Mouse (Mus musculus) hindbrain, embryonic 13.5 days (tissue): ENCODE results near the gene Tmem106c. TPM values are rescaled to one million over a fixed set of nuclear protein-coding genes. Genes with fewer than 3 reads are reported as not detected.

Experiments used
- ATAC-seq: fragments of 200-750 bp; cut with Nextera tagmentation; 2 replicates; pipeline ENCODE4 v1.8.0; 2017; ENCODE audit warnings: moderate TSS enrichment; ENCODE audit not compliant: low FRiP score
- H3K27ac ChIP-seq: fragments of 300-500 bp; sonication (generic); 2 replicates; pipeline ENCODE4 v1.5.1; 2015; ENCODE audit warnings: inconsistent platforms, mild to moderate bottlenecking, moderate library complexity
- H3K27me3 ChIP-seq: fragments of 300-500 bp; sonication (generic); 2 replicates; pipeline ENCODE4 v1.6.1; 2015; ENCODE audit warnings: mild to moderate bottlenecking, inconsistent platforms
- H3K36me3 ChIP-seq: fragments of 300-500 bp; sonication (generic); 2 replicates; pipeline ENCODE4 v1.6.1; 2015; ENCODE audit warnings: mild to moderate bottlenecking, inconsistent platforms
- H3K4me1 ChIP-seq: fragments of 300-500 bp; sonication (generic); replicated peaks from 2 replicates; pipeline ENCODE4 v1.6.1; 2015; ENCODE audit warnings: inconsistent platforms
- H3K4me2 ChIP-seq: fragments of 300-500 bp; sonication (generic); 2 replicates; pipeline ENCODE4 v1.6.1; 2015; ENCODE audit warnings: inconsistent platforms, mild to moderate bottlenecking, moderate library complexity
- H3K4me3 ChIP-seq: fragments of 300-500 bp; sonication (generic); 2 replicates; pipeline ENCODE4 v1.5.1; 2015; ENCODE audit warnings: mild to moderate bottlenecking, inconsistent platforms
- H3K9ac ChIP-seq: fragments of 300-500 bp; sonication (generic); 2 replicates; pipeline ENCODE4 v1.6.1; 2015; ENCODE audit warnings: mild to moderate bottlenecking, inconsistent platforms
- H3K9me3 ChIP-seq: fragments of 300-500 bp; sonication (generic); 2 replicates; pipeline ENCODE4 v1.6.1; 2016; ENCODE audit warnings: inconsistent platforms
- WGBS: fragments of 180-500 bp; shearing (Covaris S2); methylation state at CpG from one replicate; pipeline ENCODE4 v1.1.7; 2015; 5-methylcytosine and 5-hydroxymethylcytosine counted together
- polyA plus RNA-seq: library from polyadenylated mRNA; unstranded; fragments of >200 nt; fragmentation: Nextera tagmentation; extraction: Ambion mirVana; gene quantifications from 2 replicates; pipeline ENCODE4 v1.2.1, GENCODE M21; 2015

Gene Tmem106c
- polyA plus RNA-seq, 1 experiment from 2014 or later, result 58.3 TPM

GRCm38 (mm10) chr15:97991285-97991895 is 27.4 kb downstream of the Tmem106c start:
- Histone ChIP-seq H3K4me1 (peaks cover 62% of the 10 kb centered on the region), H3K27ac (peak overlapping the region; percentile 78), H3K4me2 (no peak overlapping the region), H3K36me3 (peaks cover 14% of the 10 kb centered on the region), H3K9ac (peak overlapping the region; percentile 63; the same call in 1 of the 2 replicates), H3K4me3 (no peak overlapping the region), H3K9me3 (no peaks in the 10 kb centered on the region), H3K27me3 (no peaks in the 10 kb centered on the region)
- no peak for ATAC-seq
- 7% methylated on average over 12 of the region's 12 CpGs for WGBS

- H3K4me3 ChIP-seq, result peak overlapping the region; percentile 33
- WGBS, result 27% methylated on average over 13 of the region's 13 CpGs
- H3K36me3 ChIP-seq, result peaks cover 9% of the 10 kb centered on the region
- H3K9ac ChIP-seq, result peak overlapping the region; percentile 63; the same call in 1 of the 2 replicates
- H3K4me2 ChIP-seq, result peak overlapping the region; percentile 57
- peak overlapping the region; percentile 91 for H3K27ac ChIP-seq
- ATAC-seq, result peak; percentile 6
- no peaks in the 10 kb centered on the region for H3K9me3 ChIP-seq
- H3K27me3 ChIP-seq, result no peaks in the 10 kb centered on the region
- peaks cover 67% of the 10 kb centered on the region for H3K4me1 ChIP-seq
Measured at GRCm38 (mm10) chr15:97992027-97992711, 28.2 kb downstream of the Tmem106c start.

GRCm38 (mm10) chr15:97992712-97993286 is 28.8 kb downstream of the Tmem106c start:
- Histone ChIP-seq H3K9ac (peak overlapping the region; percentile 63), H3K4me2 (peak overlapping the region; percentile 57), H3K27ac (peak overlapping the region; percentile 91), H3K4me3 (peak overlapping the region; percentile 33), H3K4me1 (peaks cover 70% of the 10 kb centered on the region), H3K36me3 (peaks cover 3% of the 10 kb centered on the region; the same call in 1 of the 2 replicates), H3K9me3 (no peaks in the 10 kb centered on the region), H3K27me3 (no peaks in the 10 kb centered on the region)
- peak; percentile 93 for ATAC-seq
- 3% methylated on average over 18 of the region's 18 CpGs for WGBS

GRCm38 (mm10) chr15:97996716-97997256 is 32.8 kb downstream of the Tmem106c start:
- 63% methylated on average over 13 of the region's 13 CpGs for WGBS
- no peak for ATAC-seq
- Histone ChIP-seq H3K27me3 (peaks cover 15% of the 10 kb centered on the region), H3K36me3 (no peaks in the 10 kb centered on the region), H3K9ac (no peak overlapping the region), H3K4me1 (peaks cover 76% of the 10 kb centered on the region), H3K4me3 (no peak overlapping the region), H3K4me2 (no peak overlapping the region), H3K27ac (peak overlapping the region; percentile 65), H3K9me3 (no peaks in the 10 kb centered on the region)

- Histone ChIP-seq H3K27me3 (peaks cover 35% of the 10 kb centered on the region), H3K36me3 (no peaks in the 10 kb centered on the region), H3K4me3 (no peak overlapping the region), H3K9me3 (no peaks in the 10 kb centered on the region), H3K4me2 (no peak overlapping the region), H3K9ac (no peak overlapping the region), H3K4me1 (peaks cover 85% of the 10 kb centered on the region), H3K27ac (no peak overlapping the region)
- no peak for ATAC-seq
- WGBS, result 21% methylated on average over 13 of the region's 13 CpGs
Measured at GRCm38 (mm10) chr15:97999546-97999945, 35.5 kb downstream of the Tmem106c start.

GRCm38 (mm10) chr15:97999991-98000390 is 36.0 kb downstream of the Tmem106c start:
- Histone ChIP-seq H3K9ac (peak overlapping the region; percentile 29; the same call in 1 of the 2 replicates), H3K36me3 (no peaks in the 10 kb centered on the region), H3K27ac (no peak overlapping the region), H3K27me3 (peaks cover 39% of the 10 kb centered on the region), H3K4me1 (peaks cover 90% of the 10 kb centered on the region), H3K9me3 (no peaks in the 10 kb centered on the region), H3K4me3 (no peak overlapping the region), H3K4me2 (peak overlapping the region; percentile 86)
- WGBS, result 9% methylated on average over 7 of the region's 7 CpGs
- no peak for ATAC-seq

GRCm38 (mm10) chr15:98001321-98002112 is 37.5 kb downstream of the Tmem106c start:
- peaks cover 51% of the 10 kb centered on the region for H3K27me3 ChIP-seq
- H3K4me1 ChIP-seq, result peaks cover 83% of the 10 kb centered on the region
- peak overlapping the region; percentile 86 for H3K4me2 ChIP-seq
- peak overlapping the region; percentile 79 for H3K9ac ChIP-seq
- no peaks in the 10 kb centered on the region for H3K9me3 ChIP-seq
- ATAC-seq, result peak; percentile 22; the same call in 1 of the 2 replicates
- H3K4me3 ChIP-seq, result peak overlapping the region; percentile 50
- H3K27ac ChIP-seq, result peak overlapping the region; percentile 84
- WGBS, result 2% methylated on average over 37 of the region's 37 CpGs
- no peaks in the 10 kb centered on the region for H3K36me3 ChIP-seq

- Histone ChIP-seq H3K36me3 (no peaks in the 10 kb centered on the region), H3K4me2 (peak overlapping the region; percentile 86), H3K9me3 (no peaks in the 10 kb centered on the region), H3K9ac (peak overlapping the region; percentile 79), H3K27me3 (peaks cover 57% of the 10 kb centered on the region), H3K27ac (peak overlapping the region; percentile 84), H3K4me1 (peaks cover 77% of the 10 kb centered on the region), H3K4me3 (peak overlapping the region; percentile 50)
- WGBS, result under 1% methylated on average over 41 of the region's 42 CpGs
- peak; percentile 69 for ATAC-seq
Measured at GRCm38 (mm10) chr15:98002113-98002990, 38.4 kb downstream of the Tmem106c start.

GRCm38 (mm10) chr15:98002991-98003821 is 39.2 kb downstream of the Tmem106c start:
- Histone ChIP-seq H3K4me3 (peak overlapping the region; percentile 50), H3K9ac (peak overlapping the region; percentile 79), H3K27me3 (peaks cover 59% of the 10 kb centered on the region), H3K9me3 (no peaks in the 10 kb centered on the region), H3K27ac (peak overlapping the region; percentile 84), H3K36me3 (no peaks in the 10 kb centered on the region), H3K4me1 (peaks cover 71% of the 10 kb centered on the region), H3K4me2 (peak overlapping the region; percentile 86)
- ATAC-seq, result no peak
- under 1% methylated on average over 42 of the region's 42 CpGs for WGBS
